Mouse (Mus musculus) embryonic facial prominence, embryonic 11.5 days (tissue): ENCODE measurements at regions not wholly inside any gene's neighbourhood (a gene's known extent, or its start where the extent isn't known, plus 50 kb on each side); places are given as distances from the start of the nearest gene placed in this dataset.

Source experiments
- ATAC-seq: fragments of 200-750 bp; cut with Nextera tagmentation; replicated peaks from 2 replicates; pipeline ENCODE4 v1.8.0; 2017; ENCODE audit warnings: low read depth; ENCODE audit not compliant: insufficient number of reproducible peaks, low FRiP score, low TSS enrichment
- DNase-seq: peaks from one replicate; pipeline ENCODE4 v3.0.0-alpha.2; 2015; ENCODE audit warnings: low spot score
- H3K27ac ChIP-seq: fragments of 300-500 bp; sonication (generic); replicated peaks from 2 replicates; pipeline ENCODE4 v1.5.1; 2014; ENCODE audit warnings: mild to moderate bottlenecking, low read depth, low read length, control low read depth
- H3K27me3 ChIP-seq: fragments of 300-500 bp; sonication (generic); 2 replicates; pipeline ENCODE4 v1.6.1; 2014; ENCODE audit warnings: mild to moderate bottlenecking, low read length, moderate library complexity, mixed read lengths; ENCODE audit not compliant: control insufficient read depth, insufficient read depth
- H3K36me3 ChIP-seq: fragments of 300-500 bp; sonication (generic); replicated peaks from 2 replicates; pipeline ENCODE4 v1.6.1; 2014; ENCODE audit warnings: low read depth, mild to moderate bottlenecking, low read length, moderate library complexity, mixed read lengths; ENCODE audit not compliant: control insufficient read depth, insufficient read depth
- H3K4me1 ChIP-seq: fragments of 300-500 bp; sonication (generic); 2 replicates; pipeline ENCODE4 v1.6.1; 2014; ENCODE audit warnings: low read length, mixed read lengths; ENCODE audit not compliant: control insufficient read depth, insufficient read depth
- H3K4me2 ChIP-seq: fragments of 300-500 bp; sonication (generic); 2 replicates; pipeline ENCODE4 v1.6.1; 2014; ENCODE audit warnings: low read depth, mild to moderate bottlenecking, control low read depth, low read length, moderate library complexity
- H3K4me3 ChIP-seq: fragments of 300-500 bp; sonication (generic); 2 replicates; pipeline ENCODE4 v1.5.1; 2014; ENCODE audit warnings: low read depth, low read length, control low read depth
- H3K9ac ChIP-seq: fragments of 300-500 bp; sonication (generic); replicated peaks from 2 replicates; pipeline ENCODE4 v1.6.1; 2014; ENCODE audit warnings: mild to moderate bottlenecking, control low read depth, low read length
- H3K9me3 ChIP-seq: fragments of 300-500 bp; sonication (generic); replicated peaks from 2 replicates; pipeline ENCODE4 v1.6.1; 2016; ENCODE audit warnings: mild to moderate bottlenecking, low read length, inconsistent platforms, mixed read lengths; ENCODE audit not compliant: control insufficient read depth
- WGBS: fragments of 180-500 bp; shearing (Covaris S2); extraction: QIAGEN DNeasy Blood & Tissue Kit; methylation state at CpG from one replicate; pipeline ENCODE4 v1.1.7; 2014; 5-methylcytosine and 5-hydroxymethylcytosine counted together

DNA sequence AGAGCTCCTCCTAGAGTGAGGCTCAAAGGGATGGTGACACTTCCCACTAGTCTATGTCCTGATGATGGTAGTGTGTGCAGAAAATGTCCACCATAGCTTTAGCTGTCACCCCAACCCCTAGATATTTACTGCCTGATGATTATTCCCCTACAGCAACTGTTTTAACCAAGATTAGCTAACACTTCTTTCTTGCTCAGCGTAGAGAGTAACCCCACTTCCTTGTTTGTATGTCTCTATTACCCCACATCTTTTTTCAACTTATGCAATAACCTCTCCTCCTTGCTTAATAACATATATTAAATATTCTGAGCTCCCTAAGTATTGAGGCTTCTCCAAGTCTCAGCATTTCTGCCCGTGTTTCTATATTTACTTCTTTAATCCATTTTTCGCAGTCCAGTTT, 404.2 kb upstream of the Cntn3 start:
- Histone ChIP-seq H3K36me3 (no peaks in the 10 kb centered on the region), H3K27ac (no peak overlapping the region), H3K4me2 (no peak overlapping the region), H3K9ac (no peak overlapping the region), H3K9me3 (no peaks in the 10 kb centered on the region), H3K27me3 (no peaks in the 10 kb centered on the region), H3K4me1 (no peaks in the 10 kb centered on the region), H3K4me3 (no peak overlapping the region)
- DNase-seq (no peak), ATAC-seq (no peak)
- 92% methylated on average over 3 of the region's 3 CpGs for WGBS

DNA sequence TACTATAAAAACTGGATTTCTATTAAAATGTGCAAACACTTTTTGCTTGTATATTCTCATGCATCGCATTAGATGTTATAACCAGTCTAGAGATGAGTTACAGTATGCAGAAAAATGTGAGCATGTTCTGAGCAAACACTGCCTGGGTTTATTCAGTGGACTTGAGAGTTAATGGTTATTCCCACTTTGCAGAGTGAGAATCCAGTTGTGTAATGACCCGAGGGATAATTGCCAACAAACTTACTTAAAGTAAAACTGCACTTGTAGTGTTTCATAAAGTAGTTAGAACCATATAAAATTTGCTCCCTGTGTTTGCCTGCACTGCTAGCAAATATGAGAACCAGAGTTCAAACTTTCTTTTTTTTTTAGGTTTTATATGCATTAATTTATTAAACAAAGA, 450.4 kb upstream of the Cntn3 start:
- Histone ChIP-seq H3K27ac (no peak overlapping the region), H3K36me3 (no peaks in the 10 kb centered on the region), H3K9me3 (no peaks in the 10 kb centered on the region), H3K4me2 (no peak overlapping the region), H3K27me3 (no peaks in the 10 kb centered on the region), H3K9ac (no peak overlapping the region), H3K4me3 (no peak overlapping the region), H3K4me1 (no peaks in the 10 kb centered on the region)
- no peak for DNase-seq
- no peak for ATAC-seq
- 85% methylated on average over 2 of the region's 2 CpGs for WGBS

DNA sequence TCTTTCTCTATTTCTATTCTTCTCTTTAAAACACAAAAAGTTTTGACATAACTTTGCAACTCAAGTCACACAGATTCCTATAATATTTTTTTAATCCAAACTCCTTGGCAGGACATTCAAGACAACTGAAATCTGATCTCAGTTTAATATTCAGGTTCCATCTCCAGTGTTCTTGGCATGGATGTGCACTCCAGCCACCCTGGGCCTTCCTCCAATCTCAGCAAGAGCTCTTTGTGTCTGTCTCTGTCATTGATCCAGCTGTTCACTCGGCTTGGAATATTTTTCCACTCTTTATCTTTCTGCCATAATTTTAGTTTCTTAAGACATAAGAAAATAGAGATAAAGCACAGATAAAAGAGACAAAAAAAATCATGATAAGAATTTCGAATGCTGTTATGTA, 451.1 kb upstream of the Cntn3 start:
- Histone ChIP-seq H3K27ac (no peak overlapping the region), H3K36me3 (no peaks in the 10 kb centered on the region), H3K27me3 (no peaks in the 10 kb centered on the region), H3K4me1 (no peaks in the 10 kb centered on the region), H3K9me3 (no peaks in the 10 kb centered on the region), H3K9ac (no peak overlapping the region), H3K4me3 (no peak overlapping the region), H3K4me2 (no peak overlapping the region)
- 75% methylated on average over 2 of the region's 2 CpGs for WGBS
- ATAC-seq (no peak), DNase-seq (no peak)

DNA sequence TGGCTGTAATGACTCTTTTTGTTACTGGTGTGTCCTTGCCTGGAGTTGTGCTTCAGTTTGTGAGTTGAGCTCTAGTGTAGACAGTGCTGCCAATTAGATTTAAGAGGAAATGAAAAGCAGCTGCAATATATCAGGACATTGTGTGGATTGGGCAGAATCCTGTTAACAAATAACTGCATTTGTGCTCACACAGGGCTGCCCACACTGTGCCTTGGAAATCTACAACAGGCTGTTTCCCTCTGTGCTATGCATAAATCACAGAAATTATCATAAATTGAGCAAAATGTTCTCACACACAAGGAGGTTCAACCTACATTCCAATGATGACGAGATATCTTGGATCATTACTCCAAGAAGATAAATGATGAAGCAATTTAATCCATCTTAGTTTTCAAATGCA, 455.2 kb upstream of the Cntn3 start:
- 76% methylated on average over 1 of the region's 1 CpGs for WGBS
- DNase-seq (peak; percentile 43), ATAC-seq (no peak)
- H3K9me3 ChIP-seq: no peaks in the 10 kb centered on the region
- no peak overlapping the region for H3K4me3 ChIP-seq
- H3K27ac ChIP-seq: no peak overlapping the region
- H3K27me3 ChIP-seq: no peaks in the 10 kb centered on the region
- H3K4me1 ChIP-seq: no peaks in the 10 kb centered on the region
- no peak overlapping the region for H3K9ac ChIP-seq
- no peaks in the 10 kb centered on the region for H3K36me3 ChIP-seq
- no peak overlapping the region for H3K4me2 ChIP-seq

DNA sequence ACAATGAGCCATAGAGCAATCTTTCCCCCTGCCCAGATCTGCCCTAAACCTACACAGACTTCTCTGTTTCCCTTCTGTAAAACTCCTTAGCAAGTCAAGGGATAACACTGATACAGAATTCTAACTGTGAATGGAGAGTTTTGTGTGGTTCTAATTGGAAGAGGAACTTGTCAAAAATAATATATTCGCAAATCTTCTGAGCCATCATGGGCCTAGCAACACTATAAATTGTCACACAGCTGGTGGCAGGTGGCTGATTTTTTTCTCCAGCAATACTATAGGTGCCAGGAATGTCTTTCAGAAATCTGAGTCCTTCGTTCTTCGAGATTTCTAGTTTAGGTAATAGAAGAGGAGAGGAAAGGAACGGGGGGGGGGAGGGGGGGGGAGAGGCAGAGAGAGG, 460.5 kb upstream of the Cntn3 start:
- ATAC-seq: no peak
- Histone ChIP-seq H3K27ac (no peak overlapping the region), H3K4me1 (no peaks in the 10 kb centered on the region), H3K36me3 (no peaks in the 10 kb centered on the region), H3K9me3 (no peaks in the 10 kb centered on the region), H3K9ac (no peak overlapping the region), H3K27me3 (no peaks in the 10 kb centered on the region), H3K4me3 (no peak overlapping the region), H3K4me2 (no peak overlapping the region)
- 44% methylated on average over 3 of the region's 4 CpGs for WGBS
- no peak for DNase-seq

DNA sequence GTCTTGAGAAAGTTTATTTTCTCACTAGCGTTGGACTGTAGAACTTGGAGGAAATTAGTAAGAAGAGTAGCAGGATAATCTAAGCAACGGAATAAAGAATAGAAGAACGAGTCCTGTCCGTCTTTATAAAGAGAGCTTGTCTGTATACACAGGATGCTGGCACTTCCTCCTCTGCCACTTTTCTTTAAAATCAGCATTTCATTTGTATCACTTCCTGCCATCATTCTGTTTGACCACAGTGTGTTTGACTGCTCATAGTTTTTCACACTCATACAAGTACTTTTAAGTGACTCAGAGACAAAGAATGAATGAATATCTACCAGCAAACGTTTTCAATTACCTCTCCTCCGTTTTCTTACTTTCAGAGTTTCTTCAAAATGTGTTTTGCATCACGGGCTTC, 461.0 kb upstream of the Cntn3 start:
- no peaks in the 10 kb centered on the region for H3K36me3 ChIP-seq
- no peaks in the 10 kb centered on the region for H3K9me3 ChIP-seq
- ATAC-seq (no peak), DNase-seq (peak; percentile 52)
- H3K4me2 ChIP-seq: no peak overlapping the region
- WGBS: 26% methylated on average over 7 of the region's 7 CpGs
- no peak overlapping the region for H3K27ac ChIP-seq
- no peaks in the 10 kb centered on the region for H3K27me3 ChIP-seq
- no peak overlapping the region for H3K9ac ChIP-seq
- H3K4me3 ChIP-seq: no peak overlapping the region
- H3K4me1 ChIP-seq: no peaks in the 10 kb centered on the region

DNA sequence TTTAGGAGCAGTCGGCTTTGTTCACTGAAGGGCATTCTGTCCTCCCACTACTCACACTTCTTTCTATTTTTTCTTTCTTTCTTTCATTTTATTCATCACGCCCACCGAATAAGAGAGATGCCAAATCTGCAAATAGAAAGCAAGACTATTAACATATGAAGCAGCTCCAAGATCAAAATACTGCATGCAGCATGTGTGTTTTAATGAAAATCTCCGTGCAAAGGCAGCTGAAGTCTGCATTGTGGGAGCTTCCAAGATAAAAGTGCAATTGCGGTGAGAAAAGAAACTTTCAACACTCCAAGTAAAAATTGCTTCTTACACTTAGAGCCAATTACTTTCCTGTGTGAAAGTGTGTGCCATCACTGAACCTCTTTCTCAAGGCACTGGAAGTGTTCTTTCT, 449.8 kb upstream of the Chl1 start:
- Histone ChIP-seq H3K27me3 (no peaks in the 10 kb centered on the region), H3K9ac (no peak overlapping the region), H3K9me3 (no peaks in the 10 kb centered on the region), H3K4me3 (no peak overlapping the region), H3K4me1 (no peaks in the 10 kb centered on the region), H3K27ac (no peak overlapping the region), H3K4me2 (no peak overlapping the region), H3K36me3 (no peaks in the 10 kb centered on the region)
- ATAC-seq (no peak), DNase-seq (no peak)
- WGBS: 77% methylated on average over 5 of the region's 5 CpGs

DNA sequence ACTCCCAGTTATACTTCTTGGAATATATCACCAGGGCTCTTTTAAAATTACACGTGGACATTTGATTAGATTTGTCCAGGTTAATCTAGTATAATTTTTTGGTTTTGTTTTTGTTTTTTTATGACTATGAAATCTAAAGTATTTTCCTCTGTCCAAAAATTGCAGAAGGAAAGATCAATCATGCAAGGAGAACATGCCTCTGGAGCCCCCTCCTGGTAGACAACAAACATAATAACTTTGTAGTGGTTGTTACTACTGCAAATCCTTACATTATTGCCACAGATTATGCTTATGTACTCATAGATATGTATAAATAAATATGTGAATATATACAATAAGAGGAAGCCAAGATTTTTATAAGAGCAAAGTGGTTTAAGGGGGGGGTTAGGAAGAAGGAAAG, 404.2 kb upstream of the Chl1 start:
- H3K4me1 ChIP-seq: no peaks in the 10 kb centered on the region
- H3K9me3 ChIP-seq: no peaks in the 10 kb centered on the region
- no peak overlapping the region for H3K4me2 ChIP-seq
- peak; percentile 25 for DNase-seq
- H3K4me3 ChIP-seq: no peak overlapping the region
- H3K9ac ChIP-seq: no peak overlapping the region
- H3K36me3 ChIP-seq: no peaks in the 10 kb centered on the region
- no peaks in the 10 kb centered on the region for H3K27me3 ChIP-seq
- ATAC-seq: no peak
- WGBS: 44% methylated on average over 1 of the region's 1 CpGs
- no peak overlapping the region for H3K27ac ChIP-seq

DNA sequence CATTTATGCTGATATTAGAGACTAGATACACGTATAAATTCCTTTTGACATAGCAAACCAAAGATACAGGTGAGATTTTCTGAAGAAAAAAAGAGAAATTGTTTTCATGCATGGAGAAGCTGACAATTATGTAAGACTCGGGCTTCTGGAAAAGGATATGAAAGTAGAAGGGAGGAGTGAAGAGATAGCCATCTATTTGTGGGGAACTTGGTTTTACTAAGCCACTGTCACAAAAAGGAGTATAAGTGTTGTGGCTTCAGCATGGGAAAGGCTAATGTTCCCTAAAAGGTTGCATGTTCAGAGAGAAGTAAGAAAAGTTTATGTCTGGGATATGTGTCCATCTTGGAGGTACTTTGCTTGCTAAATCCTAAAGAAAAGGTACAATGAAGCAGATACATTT, 390.8 kb upstream of the Chl1 start:
- Histone ChIP-seq H3K4me3 (no peak overlapping the region), H3K9ac (no peak overlapping the region), H3K4me2 (no peak overlapping the region), H3K36me3 (no peaks in the 10 kb centered on the region), H3K4me1 (no peaks in the 10 kb centered on the region), H3K27me3 (no peaks in the 10 kb centered on the region), H3K27ac (no peak overlapping the region), H3K9me3 (no peaks in the 10 kb centered on the region)
- DNase-seq (no peak), ATAC-seq (no peak)
- 74% methylated on average over 2 of the region's 2 CpGs for whole genome bisulfite sequencing
